Mouse (Mus musculus) G1E (cell line): ENCODE results near the gene Adam10. TPM values are rescaled to one million over a fixed set of nuclear protein-coding genes. Genes with fewer than 3 reads are reported as not detected.

Experiments
- ATAC-seq: 2 replicates; pipeline ENCODE4 v1.8.0; 2016; ENCODE audit warnings: mild to moderate bottlenecking; ENCODE audit not compliant: insufficient number of reproducible peaks, poor library complexity, low FRiP score, severe bottlenecking; ENCODE audit errors: extremely low read depth
- DNase-seq: peaks from one replicate; pipeline ENCODE4 v3.0.0; 2012; ENCODE audit warnings: low spot score
- H3K27me3 ChIP-seq: 2 replicates; pipeline ENCODE4 v1.6.1; 2012; ENCODE audit warnings: mild to moderate bottlenecking, low read length, inconsistent platforms; ENCODE audit not compliant: insufficient read depth
- H3K36me3 ChIP-seq: replicated peaks from 2 replicates; pipeline ENCODE3; 2012; ENCODE audit warnings: mild to moderate bottlenecking, inconsistent platforms
- H3K4me1 ChIP-seq: 2 replicates; pipeline ENCODE4 v1.6.1; 2012; ENCODE audit warnings: low read depth, low read length, inconsistent platforms, mixed read lengths; ENCODE audit not compliant: insufficient read depth
- H3K4me3 ChIP-seq: 2 replicates; pipeline ENCODE4 v1.5.1; 2012; ENCODE audit warnings: low read depth, mild to moderate bottlenecking, inconsistent platforms, low read length, moderate library complexity, mixed read lengths
- H3K9me3 ChIP-seq: replicated peaks from 2 replicates; pipeline ENCODE4 v1.6.1; 2012; ENCODE audit warnings: inconsistent platforms
- CTCF ChIP-seq: IDR thresholded peaks from 2 replicates; pipeline ENCODE4 v1.5.1; 2012; ENCODE audit warnings: low read depth, low read length, inconsistent platforms, mixed read lengths
- GATA1 ChIP-seq: IDR thresholded peaks from 2 replicates; pipeline ENCODE4 v1.6.1; 2012; ENCODE audit warnings: borderline replicate concordance, low read length, inconsistent platforms, mixed read lengths
- GATA2 ChIP-seq: IDR thresholded peaks from 2 replicates; pipeline ENCODE4 v1.6.1; 2012; ENCODE audit warnings: low read depth, low read length, inconsistent platforms, borderline replicate concordance
- POLR2AphosphoS5 ChIP-seq: IDR thresholded peaks from 2 replicates; pipeline ENCODE4 v1.6.1; 2012; ENCODE audit warnings: low read depth, low read length, inconsistent platforms; ENCODE audit not compliant: insufficient replicate concordance
- TAL1 ChIP-seq: conservative IDR thresholded peaks from 2 replicates; pipeline ENCODE4 v1.6.1; 2012; ENCODE audit warnings: low read depth, low read length, inconsistent platforms, mixed read lengths
- polyA plus RNA-seq: library from polyadenylated mRNA; stranded (reverse); fragments of >175 nt; gene quantifications from 2 replicates; pipeline ENCODE4 v1.2.3, GENCODE M21; 2012
- total RNA-seq, 2 experiments: library from RNA; stranded (forward) in 1 of 2; stranded (reverse) in 1 of 2; fragments of 200-1000 nt in 1 of 2; fragments of >200 nt in 1 of 2; fragmentation: Nextera tagmentation in 1 of 2; gene quantifications; 2 replicates each; pipeline ENCODE4 v1.2.3; 2014 to 2017

The Adam10 gene
- total and polyA plus RNA-seq, 3 experiments: 37.5 to 117 (median 45.9) TPM

DNA sequence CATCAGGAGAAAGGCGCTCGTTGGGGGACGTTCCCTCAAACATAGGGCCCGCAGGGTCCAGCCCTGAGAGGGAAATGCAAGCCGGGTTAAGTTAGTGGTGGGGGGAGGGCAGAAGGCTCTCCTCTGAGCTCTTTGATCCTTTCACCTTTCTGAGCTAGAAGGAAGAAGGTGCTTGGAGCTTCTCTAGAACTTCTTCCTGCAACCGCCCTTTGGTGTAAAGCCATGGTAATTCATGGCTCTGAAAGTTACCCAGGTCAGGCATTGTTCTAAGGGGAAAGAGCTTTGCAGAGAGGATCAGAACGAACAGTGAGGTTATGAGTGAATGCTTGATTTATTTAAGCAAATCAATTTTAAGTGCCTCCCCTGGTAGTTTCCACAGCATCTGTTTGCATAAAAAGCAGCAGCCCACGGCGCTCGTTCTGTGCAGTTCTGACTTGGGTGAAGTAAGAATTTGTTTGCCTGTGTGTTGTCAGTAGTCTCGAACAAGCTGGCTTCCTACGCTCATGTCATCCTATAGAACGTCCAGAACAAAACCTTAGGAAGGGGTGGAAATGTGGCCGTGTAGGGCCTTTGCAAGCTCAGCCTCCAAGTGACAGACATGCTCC lies 138.0 kb downstream of the Adam10 start:
- TF ChIP-seq POLR2AphosphoS5: no peak
- no peak for TF ChIP-seq GATA1
- TF ChIP-seq CTCF: no peak
- no peak for TF ChIP-seq GATA2
- no peak for TF ChIP-seq TAL1
- Histone ChIP-seq H3K36me3 (no peaks in the 10 kb centered on the region), H3K9me3 (no peaks in the 10 kb centered on the region), H3K4me3 (no peak overlapping the region), H3K27me3 (peaks cover 4% of the 10 kb centered on the region; the same call in 1 of the 2 replicates), H3K4me1 (peaks cover 24% of the 10 kb centered on the region)
- ATAC-seq: no peak
- DNase-seq: no peak

- H3K4me3 ChIP-seq: no peak overlapping the region
- TF ChIP-seq POLR2AphosphoS5: no peak
- TF ChIP-seq GATA2: no peak
- TF ChIP-seq GATA1: no peak
- no peaks in the 10 kb centered on the region for H3K36me3 ChIP-seq
- H3K27me3 ChIP-seq: peaks cover 3% of the 10 kb centered on the region; the same call in 1 of the 2 replicates
- peaks cover 24% of the 10 kb centered on the region for H3K4me1 ChIP-seq
- DNase-seq: no peak
- no peak for ATAC-seq
- H3K9me3 ChIP-seq: no peaks in the 10 kb centered on the region
Measured at GRCm38 (mm10) chr9:70817396-70817795, 138.6 kb downstream of the Adam10 start.

GRCm38 (mm10) chr9:70818739-70819138 lies 139.9 kb downstream of the Adam10 start:
- peaks cover 24% of the 10 kb centered on the region for H3K4me1 ChIP-seq
- ATAC-seq: no peak
- H3K27me3 ChIP-seq: no peaks in the 10 kb centered on the region
- H3K4me3 ChIP-seq: no peak overlapping the region
- no peak for DNase-seq
- no peaks in the 10 kb centered on the region for H3K36me3 ChIP-seq
- H3K9me3 ChIP-seq: no peaks in the 10 kb centered on the region
- no peak for TF ChIP-seq CTCF
- no peak for TF ChIP-seq GATA2
- no peak for TF ChIP-seq GATA1
- no peak for TF ChIP-seq POLR2AphosphoS5
- TF ChIP-seq TAL1: no peak

DNA sequence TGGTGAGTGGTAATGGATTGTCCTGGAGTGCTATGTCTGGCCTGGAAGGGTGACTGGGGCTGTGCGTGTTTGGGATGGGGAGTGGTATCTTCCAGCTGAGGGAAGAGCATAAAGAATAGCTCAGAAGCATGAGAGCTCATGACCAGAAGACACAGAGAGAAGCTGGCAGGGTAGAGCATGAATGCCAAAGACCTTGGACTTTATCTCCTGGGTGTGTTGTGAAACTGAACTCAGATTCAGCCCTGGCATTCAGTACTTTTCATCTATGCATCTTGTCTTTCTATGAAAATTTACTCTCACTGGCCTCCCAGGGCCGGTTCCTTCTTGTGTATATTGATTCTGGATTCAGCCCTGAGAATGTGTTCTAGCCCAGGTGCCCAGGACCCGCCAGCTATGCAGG lies 145.3 kb downstream of the Adam10 start:
- peaks cover 13% of the 10 kb centered on the region; the same call in 1 of the 2 replicates for H3K4me1 ChIP-seq
- ATAC-seq: no peak

DNA sequence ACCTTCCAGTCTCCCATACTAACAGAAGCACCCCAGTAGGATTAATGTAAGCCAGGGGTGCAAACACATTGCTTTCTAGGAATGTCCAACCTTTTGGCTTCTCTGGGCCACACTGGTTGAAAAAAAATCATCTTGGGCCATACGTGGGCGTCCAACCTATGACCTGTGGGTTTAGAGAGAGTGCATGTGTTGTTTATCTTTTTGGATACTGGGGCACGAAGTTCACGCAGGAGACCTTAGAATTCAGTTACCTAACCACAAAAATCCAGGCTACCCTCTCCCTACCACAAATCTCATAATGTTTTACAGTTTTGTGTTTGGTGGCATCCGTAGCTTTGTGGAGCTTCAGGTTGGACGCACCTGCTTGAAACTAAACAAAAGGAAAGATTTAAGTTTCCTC lies 149.1 kb downstream of the Adam10 start:
- peaks cover 26% of the 10 kb centered on the region; the same call in 1 of the 2 replicates for H3K4me1 ChIP-seq
- ATAC-seq (no peak), DNase-seq (no peak)
- H3K4me3 ChIP-seq: no peak overlapping the region
- no peak for TF ChIP-seq GATA2
- no peak for TF ChIP-seq GATA1
- no peak for TF ChIP-seq TAL1
- no peaks in the 10 kb centered on the region for H3K9me3 ChIP-seq
- H3K36me3 ChIP-seq: no peaks in the 10 kb centered on the region
- no peaks in the 10 kb centered on the region for H3K27me3 ChIP-seq

More for the DNA sequence above, 145.3 kb downstream of the Adam10 start:
- Histone ChIP-seq H3K4me3 (no peak overlapping the region), H3K27me3 (no peaks in the 10 kb centered on the region), H3K36me3 (no peaks in the 10 kb centered on the region), H3K9me3 (no peaks in the 10 kb centered on the region)
- DNase-seq: no peak
- TF ChIP-seq POLR2AphosphoS5 (no peak), GATA2 (no peak), CTCF (no peak), TAL1 (no peak), GATA1 (no peak)

Other genes with a start within 250 kb of the Adam10 start
- gene Rnf111, start 175.3 kb upstream of the Adam10 start, total RNA-seq (2014; fragmentation: Nextera tagmentation): 76.5 and 83.3 TPM in 2 replicates
- 30.6 and 39.4 TPM in 2 replicates for gene Rnf111, start 175.3 kb upstream of the Adam10 start, total RNA-seq (2017)
- gene Rnf111, start 175.3 kb upstream of the Adam10 start, polyA plus RNA-seq: 7.2 and 7.3 TPM in 2 replicates
- gene Sltm, start 136.2 kb upstream of the Adam10 start, total RNA-seq (2014; fragmentation: Nextera tagmentation): 125 and 144 TPM in 2 replicates
- 62.9 and 73.9 TPM in 2 replicates for gene Sltm, start 136.2 kb upstream of the Adam10 start, total RNA-seq (2017)
- 9.7 and 12.2 TPM in 2 replicates for gene Sltm, start 136.2 kb upstream of the Adam10 start, polyA plus RNA-seq
- 0.78 TPM in 1 of 2 replicates, not detected in the other for gene Gm10642, start 22.7 kb upstream of the Adam10 start, total RNA-seq (2014; fragmentation: Nextera tagmentation)
- 2.4 and 3.0 TPM in 2 replicates for gene Gm10642, start 22.7 kb upstream of the Adam10 start, total RNA-seq (2017)
- gene Gm10642, start 22.7 kb upstream of the Adam10 start, polyA plus RNA-seq: 0.87 and 1.1 TPM in 2 replicates
- gene Mindy2, start 21.8 kb upstream of the Adam10 start, total RNA-seq (2014; fragmentation: Nextera tagmentation): 32.2 and 38.4 TPM in 2 replicates
- 48.3 and 50.7 TPM in 2 replicates for gene Mindy2, start 21.8 kb upstream of the Adam10 start, total RNA-seq (2017)
- 16.2 and 21.5 TPM in 2 replicates for gene Mindy2, start 21.8 kb upstream of the Adam10 start, polyA plus RNA-seq